Mouse (Mus musculus): ENCODE results near the gene Pcdh19. TPM values are rescaled to one million over a fixed set of nuclear protein-coding genes. Genes with fewer than 3 reads are reported as not detected.

Pcdh19 gene
- polyA plus RNA-seq, 1 experiment, result 1.1 TPM

- WGBS, result 16% methylated on average over 12 of the region's 12 CpGs
- Histone ChIP-seq H3K4me3 (replicated peaks; ENCODE audit: extremely low read depth, low read depth, low read length) (peak overlapping the region; percentile 34), H3K4me1 (ENCODE audit: control insufficient read depth, insufficient read depth, low read length) (no peaks in the 10 kb centered on the region)
- DNase-seq, result no peak
- no peak for TF ChIP-seq POLR2A (IDR thresholded peaks at IDR 0.05; ENCODE audit: borderline replicate concordance, extremely low read depth, low read depth, low read length)
- TF ChIP-seq CTCF (IDR thresholded peaks at IDR 0.05; ENCODE audit: insufficient read depth, low read length), result 0 out of 2 replicates have a peak, but pooled peaks have one; percentile 16
Observed at GRCm38 (mm10) chrX:133691581-133692391, 3.0 kb upstream of the Pcdh19 start.

- peaks cover 3% of the 10 kb centered on the region; the same call in 1 of the 2 replicates for H3K4me1 ChIP-seq (ENCODE audit: control insufficient read depth, insufficient read depth, low read length)
- no peak for DNase-seq
- no peak overlapping the region for H3K4me3 ChIP-seq (replicated peaks; ENCODE audit: extremely low read depth, low read depth, low read length)
- WGBS, result 21% methylated on average over 11 of the region's 11 CpGs
- TF ChIP-seq CTCF (IDR thresholded peaks at IDR 0.05; ENCODE audit: insufficient read depth, low read length) (no peak), POLR2A (IDR thresholded peaks at IDR 0.05; ENCODE audit: borderline replicate concordance, extremely low read depth, low read depth, low read length) (no peak)
Observed at GRCm38 (mm10) chrX:133690822-133691221, 2.0 kb upstream of the Pcdh19 start.

GRCm38 (mm10) chrX:133689576-133690250 lies 926 bp upstream of the Pcdh19 start:
- no peak for DNase-seq
- Histone ChIP-seq H3K4me1 (ENCODE audit: control insufficient read depth, insufficient read depth, low read length) (peaks cover 3% of the 10 kb centered on the region; the same call in 1 of the 2 replicates), H3K4me3 (replicated peaks; ENCODE audit: extremely low read depth, low read depth, low read length) (no peak overlapping the region)
- 21% methylated on average over 35 of the region's 35 CpGs for WGBS
- TF ChIP-seq POLR2A (IDR thresholded peaks at IDR 0.05; ENCODE audit: borderline replicate concordance, extremely low read depth, low read depth, low read length) (no peak), CTCF (IDR thresholded peaks at IDR 0.05; ENCODE audit: insufficient read depth, low read length) (no peak)

- Histone ChIP-seq H3K4me3 (replicated peaks; ENCODE audit: extremely low read depth, low read depth, low read length) (peak overlapping the region; percentile 66), H3K4me1 (ENCODE audit: control insufficient read depth, insufficient read depth, low read length) (peaks cover 3% of the 10 kb centered on the region; the same call in 1 of the 2 replicates)
- TF ChIP-seq CTCF (IDR thresholded peaks at IDR 0.05; ENCODE audit: insufficient read depth, low read length) (no peak), POLR2A (IDR thresholded peaks at IDR 0.05; ENCODE audit: borderline replicate concordance, extremely low read depth, low read depth, low read length) (no peak)
- WGBS, result 22% methylated on average over 31 of the region's 31 CpGs
- no peak for DNase-seq
Observed at GRCm38 (mm10) chrX:133688156-133688555, 631 bp downstream of the Pcdh19 start.

GRCm38 (mm10) chrX:133687666-133688151 lies 1.1 kb downstream of the Pcdh19 start:
- peaks cover 3% of the 10 kb centered on the region; the same call in 1 of the 2 replicates for H3K4me1 ChIP-seq (ENCODE audit: control insufficient read depth, insufficient read depth, low read length)
- TF ChIP-seq POLR2A (IDR thresholded peaks at IDR 0.05; ENCODE audit: borderline replicate concordance, extremely low read depth, low read depth, low read length), result no peak
- TF ChIP-seq CTCF (IDR thresholded peaks at IDR 0.05; ENCODE audit: insufficient read depth, low read length), result no peak
- no peak for DNase-seq
- WGBS, result 30% methylated on average over 37 of the region's 37 CpGs
- peak overlapping the region; percentile 10 for H3K4me3 ChIP-seq (replicated peaks; ENCODE audit: extremely low read depth, low read depth, low read length)

GRCm38 (mm10) chrX:133686533-133687311 lies 2.1 kb downstream of the Pcdh19 start:
- H3K4me3 ChIP-seq (replicated peaks; ENCODE audit: extremely low read depth, low read depth, low read length), result no peak overlapping the region
- no peak for DNase-seq
- TF ChIP-seq CTCF (IDR thresholded peaks at IDR 0.05; ENCODE audit: insufficient read depth, low read length) (no peak), POLR2A (IDR thresholded peaks at IDR 0.05; ENCODE audit: borderline replicate concordance, extremely low read depth, low read depth, low read length) (no peak)
- H3K4me1 ChIP-seq (ENCODE audit: control insufficient read depth, insufficient read depth, low read length), result peaks cover 3% of the 10 kb centered on the region; the same call in 1 of the 2 replicates
- WGBS, result 39% methylated on average over 55 of the region's 55 CpGs

- no peak overlapping the region for H3K4me3 ChIP-seq (replicated peaks; ENCODE audit: extremely low read depth, low read depth, low read length)
- 67% methylated on average over 12 of the region's 12 CpGs for WGBS
Observed at GRCm38 (mm10) chrX:133685572-133685971, 3.2 kb downstream of the Pcdh19 start.

GRCm38 (mm10) chrX:133683961-133684360 lies 4.8 kb downstream of the Pcdh19 start:
- Histone ChIP-seq H3K4me1 (ENCODE audit: control insufficient read depth, insufficient read depth, low read length) (peaks cover 3% of the 10 kb centered on the region; the same call in 1 of the 2 replicates), H3K4me3 (replicated peaks; ENCODE audit: extremely low read depth, low read depth, low read length) (no peak overlapping the region)
- 62% methylated on average over 3 of the region's 3 CpGs for WGBS
- no peak for DNase-seq
- TF ChIP-seq POLR2A (IDR thresholded peaks at IDR 0.05; ENCODE audit: borderline replicate concordance, extremely low read depth, low read depth, low read length) (no peak), CTCF (IDR thresholded peaks at IDR 0.05; ENCODE audit: insufficient read depth, low read length) (no peak)

More at GRCm38 (mm10) chrX:133685572-133685971, 3.2 kb downstream of the Pcdh19 start:
- peaks cover 3% of the 10 kb centered on the region; the same call in 1 of the 2 replicates for H3K4me1 ChIP-seq (ENCODE audit: control insufficient read depth, insufficient read depth, low read length)
- no peak for DNase-seq
- TF ChIP-seq CTCF (IDR thresholded peaks at IDR 0.05; ENCODE audit: insufficient read depth, low read length) (no peak), POLR2A (IDR thresholded peaks at IDR 0.05; ENCODE audit: borderline replicate concordance, extremely low read depth, low read depth, low read length) (no peak)

GRCm38 (mm10) chrX:133675121-133675520 lies 13.7 kb downstream of the Pcdh19 start:
- WGBS, result 29% methylated on average over 2 of the region's 2 CpGs
- TF ChIP-seq POLR2A (IDR thresholded peaks at IDR 0.05; ENCODE audit: borderline replicate concordance, extremely low read depth, low read depth, low read length) (no peak), CTCF (IDR thresholded peaks at IDR 0.05; ENCODE audit: insufficient read depth, low read length) (no peak)
- H3K4me1 ChIP-seq (ENCODE audit: control insufficient read depth, insufficient read depth, low read length), result no peaks in the 10 kb centered on the region
- H3K4me3 ChIP-seq (replicated peaks; ENCODE audit: extremely low read depth, low read depth, low read length), result no peak overlapping the region
- no peak for DNase-seq

Measured in lung, adult 2 months (tissue).